Mouse (Mus musculus): ENCODE measurements around the gene Crb3.

- no peak for TF ChIP-seq CTCF (IDR thresholded peaks at IDR 0.05; ENCODE audit: low read depth)
- no peak for TF ChIP-seq EP300 (IDR thresholded peaks at IDR 0.05; ENCODE audit: low read depth)
Observed at GRCm38 (mm10) chr17:57087049-57087832, 28.3 kb downstream of the Crb3 start, which contains the start of gene Tubb4a.

Measured in liver, postnatal 0 days (tissue).